Mouse (Mus musculus) ES-Bruce4 (cell line): ENCODE measurements around the gene Olfml2a. TPM values are rescaled to one million over a fixed set of nuclear protein-coding genes. Genes with fewer than 3 reads are reported as not detected.

Source experiments
- H3K27ac ChIP-seq: 2 replicates; pipeline ENCODE4 v1.5.1; 2012; ENCODE audit warnings: low read length, inconsistent platforms; ENCODE audit not compliant: insufficient read depth
- H3K27me3 ChIP-seq: 2 replicates; pipeline ENCODE4 v1.6.1; 2012; ENCODE audit warnings: mild to moderate bottlenecking, low read length, inconsistent platforms; ENCODE audit not compliant: control insufficient read depth, poor library complexity, insufficient read depth, severe bottlenecking
- H3K36me3 ChIP-seq: 2 replicates; pipeline ENCODE4 v1.6.1; 2012; ENCODE audit warnings: inconsistent platforms, mild to moderate bottlenecking, low read length, moderate library complexity; ENCODE audit not compliant: control insufficient read depth, poor library complexity, insufficient read depth, severe bottlenecking
- H3K4me1 ChIP-seq: one replicate; pipeline ENCODE4 v1.8.1; 2011; ENCODE audit warnings: low read length; ENCODE audit not compliant: control insufficient read depth, insufficient read depth
- H3K4me3 ChIP-seq: 2 replicates; pipeline ENCODE4 v1.5.1; 2011; ENCODE audit warnings: low read depth, mild to moderate bottlenecking, low read length
- H3K9ac ChIP-seq: 2 replicates; pipeline ENCODE4 v1.6.1; 2012; ENCODE audit warnings: low read depth, mild to moderate bottlenecking, inconsistent platforms; ENCODE audit not compliant: poor library complexity, severe bottlenecking
- H3K9me3 ChIP-seq: replicated peaks from 2 replicates; pipeline ENCODE4 v1.6.1; 2012; ENCODE audit warnings: mild to moderate bottlenecking, low read length, inconsistent platforms; ENCODE audit not compliant: control insufficient read depth, poor library complexity, insufficient read depth, severe bottlenecking
- CTCF ChIP-seq: IDR thresholded peaks from one replicate; pipeline ENCODE4 v1.8.1; 2011; ENCODE audit warnings: low read depth, low read length
- polyA plus RNA-seq: library from polyadenylated mRNA; stranded (reverse); fragments of >200 nt; gene quantifications from 2 replicates; pipeline ENCODE4 v1.2.4, GENCODE M21; 2011; ENCODE audit warnings: low read depth; ENCODE audit not compliant: missing spikeins, insufficient read depth, insufficient read length

The Olfml2a gene
- polyA plus RNA-seq, 1 experiment, result 1.8 TPM

DNA sequence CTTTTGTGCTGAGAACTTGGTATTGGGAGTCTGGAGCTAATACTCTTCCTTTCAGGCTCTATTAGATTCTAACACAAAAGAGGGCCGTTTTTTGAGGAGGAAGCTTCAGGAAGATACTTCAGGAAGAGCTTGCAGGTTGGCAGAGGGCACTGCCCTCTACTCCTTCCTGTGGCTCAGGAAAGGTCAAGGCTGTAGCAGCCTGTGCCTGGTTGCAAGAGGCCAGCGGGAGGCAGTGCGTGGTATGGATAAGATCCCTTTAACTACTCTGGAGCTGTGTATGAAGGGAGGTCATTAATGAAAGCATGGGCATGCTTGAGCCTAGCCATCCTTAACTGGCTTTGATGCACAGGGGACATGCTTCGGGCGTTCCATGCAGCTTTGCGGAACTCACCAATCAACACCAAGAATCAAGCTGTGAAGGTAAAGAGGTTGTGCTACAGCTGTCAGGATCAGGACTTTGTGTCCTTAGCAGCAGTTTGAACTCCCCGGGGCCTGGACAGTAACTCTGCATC lies 81.0 kb downstream of the Olfml2a start:
- H3K27ac ChIP-seq, result no peak overlapping the region
- no peaks in the 10 kb centered on the region for H3K4me1 ChIP-seq
- H3K9me3 ChIP-seq, result no peaks in the 10 kb centered on the region
- no peaks in the 10 kb centered on the region for H3K27me3 ChIP-seq
- no peak overlapping the region for H3K9ac ChIP-seq
- no peak for TF ChIP-seq CTCF
- no peak overlapping the region for H3K4me3 ChIP-seq
- H3K36me3 ChIP-seq, result peaks cover 35% of the 10 kb centered on the region

Other genes with a start within 250 kb of the Olfml2a start
- gene Nr5a1, start 217.4 kb upstream of the Olfml2a start, polyA plus RNA-seq, result not detected in 2 replicates
- gene Nr6a1, start 4.3 kb upstream of the Olfml2a start, polyA plus RNA-seq, result 110 and 111 TPM in 2 replicates
- gene Wdr38, start 65.5 kb downstream of the Olfml2a start, polyA plus RNA-seq, result 0.67 and 1.1 TPM in 2 replicates
- gene Arpc5l, start 73.4 kb downstream of the Olfml2a start, polyA plus RNA-seq, result 49.7 and 55.2 TPM in 2 replicates
- 289 and 317 TPM in 2 replicates for gene Rpl35, start 73.6 kb downstream of the Olfml2a start, polyA plus RNA-seq
- gene Golga1, start 133.6 kb downstream of the Olfml2a start, polyA plus RNA-seq, result 16.9 and 21.3 TPM in 2 replicates